Mouse (Mus musculus): ENCODE measurements around the gene Pde3b.

DNA sequence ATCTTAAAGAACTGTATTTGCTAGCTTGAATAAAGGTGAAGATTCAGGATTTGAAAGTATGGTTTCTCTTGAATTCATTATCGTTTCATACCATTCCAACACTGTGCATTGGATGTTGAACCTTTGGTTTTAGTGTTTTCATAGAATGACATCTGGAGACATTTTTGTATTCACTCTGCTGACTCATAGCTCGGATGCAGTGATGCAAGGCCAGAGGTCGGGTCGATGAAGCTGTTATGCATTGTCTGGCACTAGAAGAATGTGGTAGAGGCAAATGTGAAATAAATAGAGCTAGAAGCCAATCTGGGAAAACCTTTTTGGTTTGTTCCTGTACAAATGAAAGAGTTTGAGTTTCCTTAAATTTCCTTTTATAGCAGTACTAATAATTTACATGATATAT, 16.9 kb downstream of the Pde3b start:
- TF ChIP-seq MAFK (IDR thresholded peaks at IDR 0.05; ENCODE audit: insufficient read depth, low read depth, low read length), result no peak
- no peak for TF ChIP-seq HCFC1 (IDR thresholded peaks at IDR 0.05; ENCODE audit: borderline replicate concordance, insufficient read depth, low read length)
- TF ChIP-seq ZNF384 (IDR thresholded peaks at IDR 0.05; ENCODE audit: low read depth, low read length), result no peak
- no peak for TF ChIP-seq CHD2 (IDR thresholded peaks at IDR 0.05; ENCODE audit: low read depth, low read length)
- no peak for TF ChIP-seq ZC3H11A (IDR thresholded peaks at IDR 0.05; ENCODE audit: borderline replicate concordance, low read depth, low read length)

All from ES-E14 (cell line).